Mouse (Mus musculus) layer of hippocampus, adult 2 months (tissue): ENCODE results near the gene Spaca7. TPM values are rescaled to one million over a fixed set of nuclear protein-coding genes. Genes with fewer than 3 reads are reported as not detected.
A peak's percentile ranks its signal among the peaks of the same experiment; 100 is the strongest.

Source experiments
- DNase-seq, 2 experiments: peaks; one replicate each; pipeline ENCODE4 v3.0.0; 2022; ENCODE audit warnings: low spot score in 2 of 2
- H3K27ac ChIP-seq: fragments of 200-600 bp; 2 replicates; pipeline ENCODE4 v1.8.1; 2022
- H3K4me3 ChIP-seq: fragments of 200-600 bp; 2 replicates; pipeline ENCODE4 v1.8.1; 2022; ENCODE audit warnings: mild to moderate bottlenecking
- CTCF ChIP-seq: fragments of 200-600 bp; conservative IDR thresholded peaks from 2 replicates; pipeline ENCODE4 v1.8.1; 2022; ENCODE audit warnings: antibody characterized with exemption, mild to moderate bottlenecking, moderate library complexity
- total RNA-seq, 2 experiments: library from RNA; stranded (reverse); gene quantifications; 2 replicates each; pipeline ENCODE4 v1.2.3; 2021

The Spaca7 gene
- total RNA-seq, 2 experiments from 2014 or later: not detected

DNA sequence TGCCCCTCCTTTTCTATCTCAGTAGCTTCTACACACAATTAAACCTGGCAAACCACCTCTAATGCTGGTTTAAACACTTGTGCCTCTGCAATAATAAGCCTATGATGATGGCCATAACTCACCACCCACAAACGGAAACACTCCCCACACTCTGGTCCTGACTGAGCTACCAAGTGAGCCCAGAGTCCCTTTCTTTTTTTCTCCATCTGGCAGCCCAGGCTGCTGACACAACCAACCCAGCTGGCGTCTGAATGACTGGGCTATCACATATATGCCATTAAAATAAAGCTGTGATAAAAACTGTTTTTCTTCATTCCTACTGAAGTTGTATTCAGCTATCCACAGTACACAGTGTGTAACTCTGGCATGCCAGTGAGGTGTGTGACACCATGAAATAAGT is 62.5 kb downstream of the Spaca7 start:
- Histone ChIP-seq H3K27ac (0 out of 2 replicates have a peak overlapping the region, but pooled peaks have one; percentile 2), H3K4me3 (no peak overlapping the region)
- no peak for TF ChIP-seq CTCF
- peak; percentile 35 to 44 for DNase-seq

DNA sequence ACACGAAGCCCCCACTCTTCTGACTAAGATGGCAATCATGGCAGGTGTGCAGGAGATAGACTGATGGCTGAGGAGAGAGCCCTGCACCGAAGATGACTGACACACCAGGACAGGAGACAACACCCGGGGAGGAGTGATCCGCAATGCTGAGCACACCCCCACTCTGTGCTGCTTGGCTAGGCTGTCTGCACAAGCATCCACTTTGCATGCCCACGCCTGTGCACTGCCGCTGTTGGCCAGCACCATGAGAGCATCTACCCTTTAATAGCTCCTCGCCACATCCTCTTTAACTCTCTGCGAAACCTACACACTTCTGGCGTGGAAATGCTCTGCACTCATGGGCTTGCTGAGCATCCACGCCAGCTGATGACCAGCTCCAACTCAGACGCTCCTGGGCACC is 65.6 kb downstream of the Spaca7 start:
- Histone ChIP-seq H3K4me3 (no peak overlapping the region), H3K27ac (no peak overlapping the region)
- TF ChIP-seq CTCF: no peak
- DNase-seq: no peak

DNA sequence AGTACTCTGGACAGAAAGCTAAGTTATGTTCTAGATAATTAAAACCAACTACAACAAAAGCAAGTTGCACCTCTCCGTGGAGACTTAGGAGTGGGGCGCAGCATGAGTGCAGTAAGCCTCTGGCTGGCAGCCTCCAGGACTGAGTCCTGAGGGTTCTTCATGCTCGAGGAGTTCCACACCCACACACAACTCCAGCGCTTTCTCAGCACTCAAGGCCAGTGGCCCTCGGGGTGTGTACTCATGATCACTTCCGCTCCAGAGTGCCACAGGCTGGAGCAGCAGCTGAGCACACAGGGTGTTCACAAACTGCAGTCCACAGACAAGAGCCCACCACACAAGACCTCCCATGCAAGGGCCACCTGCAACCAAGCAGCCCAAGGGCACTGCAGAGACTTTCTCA is 68.7 kb downstream of the Spaca7 start:
- no peak for TF ChIP-seq CTCF
- no peak for DNase-seq
- H3K4me3 ChIP-seq: no peak overlapping the region
- H3K27ac ChIP-seq: no peak overlapping the region

DNA sequence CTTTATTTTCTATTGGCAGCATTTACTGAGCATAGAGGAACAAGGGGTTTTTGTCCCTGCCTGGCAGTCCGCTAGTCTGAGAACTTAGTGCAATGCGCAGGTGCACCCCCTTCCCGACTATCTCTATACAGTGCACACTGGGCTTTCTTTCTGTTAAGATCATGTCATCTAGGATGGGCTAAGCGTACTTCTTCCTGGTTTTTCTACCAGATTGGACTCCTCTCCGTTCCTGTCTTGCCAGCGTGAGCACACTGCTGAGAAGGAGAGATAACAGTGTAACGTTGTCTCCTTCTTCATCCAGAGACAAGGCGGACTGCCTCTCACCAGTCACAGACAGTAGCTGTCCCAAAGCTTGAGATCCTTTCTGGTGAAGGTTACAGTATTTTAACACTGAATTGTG is 71.5 kb downstream of the Spaca7 start:
- no peak overlapping the region for H3K4me3 ChIP-seq

DNA sequence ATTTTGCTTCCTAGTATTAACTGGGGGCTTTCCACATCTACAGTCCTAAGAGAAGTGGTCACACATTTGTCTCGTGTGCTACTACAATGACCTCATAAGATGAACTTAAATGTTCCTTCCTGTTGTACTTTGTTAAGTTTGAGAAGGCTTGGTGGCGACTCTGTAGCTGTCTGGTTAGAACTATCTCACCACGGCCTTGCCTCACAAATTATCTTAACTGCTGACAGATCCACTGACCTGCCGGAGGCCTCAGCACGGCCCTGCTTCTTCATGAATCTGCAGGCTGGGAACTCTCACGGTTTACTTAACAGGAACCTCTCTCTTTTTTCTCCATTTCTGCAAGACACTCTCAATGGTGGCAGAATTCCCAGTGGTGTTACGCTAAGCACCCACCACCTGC is 72.1 kb downstream of the Spaca7 start:
- H3K4me3 ChIP-seq: no peak overlapping the region
- no peak for TF ChIP-seq CTCF
- no peak overlapping the region for H3K27ac ChIP-seq
- no peak for DNase-seq

More for the DNA sequence above, 71.5 kb downstream of the Spaca7 start:
- no peak overlapping the region for H3K27ac ChIP-seq
- no peak for TF ChIP-seq CTCF
- DNase-seq: no peak

DNA sequence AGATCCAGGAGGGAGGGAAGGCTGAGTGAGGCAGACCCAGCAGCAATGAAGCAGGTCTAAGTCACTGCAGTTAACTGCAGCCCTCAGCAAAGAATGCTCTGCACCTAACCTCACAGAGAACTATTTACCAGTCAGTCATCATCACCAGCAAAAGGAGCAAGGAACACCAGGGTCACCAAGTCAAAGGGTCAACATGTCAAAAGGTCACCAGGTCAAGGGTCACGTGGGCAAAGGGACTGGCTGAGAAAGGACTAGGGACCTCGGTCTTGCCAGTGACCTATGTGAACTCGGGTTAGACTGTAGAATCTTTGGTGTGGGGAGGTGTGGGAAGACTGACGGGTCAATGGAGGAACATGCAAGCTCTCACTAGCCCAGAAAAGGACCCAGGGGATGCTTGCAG is 73.7 kb downstream of the Spaca7 start:
- H3K4me3 ChIP-seq: no peak overlapping the region
- DNase-seq: no peak
- H3K27ac ChIP-seq: no peak overlapping the region
- no peak for TF ChIP-seq CTCF

DNA sequence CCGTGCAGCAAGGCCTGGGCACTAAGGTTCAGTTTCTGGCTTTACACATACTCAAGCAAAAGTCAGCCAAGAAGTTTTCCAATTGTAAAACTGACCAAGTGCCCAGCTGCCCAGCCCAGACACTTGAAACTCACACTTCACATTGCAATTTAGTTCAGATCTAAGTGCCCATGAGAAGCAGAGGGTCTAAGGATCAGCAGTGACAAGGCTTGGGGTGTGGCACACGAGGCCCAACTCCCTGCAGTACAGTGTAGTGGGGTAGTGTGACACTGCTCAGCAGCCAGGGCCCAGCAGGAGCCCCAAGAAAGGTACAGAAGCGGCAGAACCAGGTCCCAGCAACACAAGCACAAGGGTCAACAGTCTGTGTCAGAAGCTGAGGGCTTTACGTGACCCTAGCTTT is 76.1 kb downstream of the Spaca7 start:
- DNase-seq: no peak

More for the DNA sequence above, 76.1 kb downstream of the Spaca7 start:
- TF ChIP-seq CTCF: no peak
- no peak overlapping the region for H3K27ac ChIP-seq
- no peak overlapping the region for H3K4me3 ChIP-seq

Other genes with a start within 250 kb of the Spaca7 start
- 10 to 100 TPM; 11.8 TPM for gene Sox1, start 177.7 kb upstream of the Spaca7 start, total RNA-seq
- 10 to 100 TPM; 35.7 to 37.4 TPM for gene Tubgcp3, start 99.2 kb downstream of the Spaca7 start, total RNA-seq
- 10 to 100 TPM; 51.3 to 66.1 TPM for gene Atp11a, start 184.0 kb downstream of the Spaca7 start, total RNA-seq